Mouse (Mus musculus): Measurements from ENCODE around the gene Lpcat4. TPM values are rescaled to one million over a fixed set of nuclear protein-coding genes. Genes with fewer than 3 reads are reported as not detected.
A peak's percentile ranks its signal among the peaks of the same experiment; 100 is the strongest.

The Lpcat4 gene
- 1 to 10 TPM; 2.3 to 2.5 TPM for total RNA-seq (2021)

DNA sequence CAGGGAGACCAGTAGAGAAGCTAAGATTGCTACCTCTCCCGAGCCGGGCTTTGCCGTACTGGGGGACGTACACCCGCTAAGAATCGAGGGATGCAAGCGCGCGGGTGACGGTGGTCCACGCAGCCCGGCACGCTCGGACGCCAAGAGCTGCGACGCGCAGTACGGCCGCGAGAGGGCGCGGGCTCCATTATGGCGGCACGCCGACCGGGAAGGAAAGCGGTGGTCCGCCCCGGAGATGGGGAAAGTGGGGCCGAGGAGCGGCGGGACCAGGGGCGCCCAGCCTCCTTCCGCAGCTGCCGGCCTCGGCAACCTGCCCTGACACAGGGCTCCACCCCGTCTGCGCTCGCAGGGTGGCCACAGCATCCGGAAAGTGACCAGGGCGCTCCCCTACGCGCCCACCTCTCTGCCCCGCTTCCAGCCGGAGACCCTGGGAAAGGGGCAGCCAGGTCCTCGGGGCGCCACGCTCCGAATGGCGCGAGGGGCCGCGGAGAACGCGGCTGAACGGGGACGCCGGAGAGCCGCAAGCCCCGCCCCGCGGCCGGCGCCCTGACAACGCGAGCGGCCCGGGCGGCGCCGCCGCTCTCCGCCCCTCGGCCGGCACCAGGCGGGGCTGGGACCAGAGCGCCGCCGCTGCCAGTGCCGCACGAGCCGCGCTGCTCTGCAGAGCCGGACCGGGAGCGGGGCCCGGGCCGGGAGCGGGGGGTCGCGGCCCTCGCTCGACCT, at the start of gene Lpcat4:
Gene Lpcat4, plus strand, starts transcription at position 257 of the 723 bp plus-strand sequence.
- intact Hi-C loops (cut with DNase I) = loop anchor here (2.0 kb wide), 1 partner anchor 243 kb away; no protein-coding TSS in a partner anchor

DNA sequence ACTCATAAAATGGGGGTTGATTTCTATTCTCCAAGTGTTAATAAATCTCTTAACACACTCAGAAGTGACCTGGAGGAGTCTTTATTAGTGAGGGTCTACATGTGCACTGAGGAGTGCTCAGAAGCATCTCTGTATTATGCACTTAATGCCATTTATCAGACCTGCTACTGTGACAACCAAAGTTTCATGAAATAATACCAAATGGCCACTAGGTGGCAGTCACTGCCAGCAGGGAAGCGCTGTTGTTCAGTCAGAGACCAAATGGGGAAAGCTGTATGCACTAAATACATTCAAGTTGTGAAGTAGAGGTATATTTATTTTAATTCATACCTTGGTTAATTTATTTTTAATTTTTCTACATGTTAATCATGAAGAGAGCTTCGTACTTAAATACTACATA, 42.4 kb upstream of the Lpcat4 start:
- DNase-seq = peak; percentile 20 to 21
- intact Hi-C loops (cut with DNase I) = loop anchor here (2.0 to 5.0 kb wide), 2 partner anchors 20 to 285 kb away; partner anchors contain the start of gene Chrm5

More for the DNA sequence above, at the start of gene Lpcat4:
- peak; percentile 92 for DNase-seq

DNA sequence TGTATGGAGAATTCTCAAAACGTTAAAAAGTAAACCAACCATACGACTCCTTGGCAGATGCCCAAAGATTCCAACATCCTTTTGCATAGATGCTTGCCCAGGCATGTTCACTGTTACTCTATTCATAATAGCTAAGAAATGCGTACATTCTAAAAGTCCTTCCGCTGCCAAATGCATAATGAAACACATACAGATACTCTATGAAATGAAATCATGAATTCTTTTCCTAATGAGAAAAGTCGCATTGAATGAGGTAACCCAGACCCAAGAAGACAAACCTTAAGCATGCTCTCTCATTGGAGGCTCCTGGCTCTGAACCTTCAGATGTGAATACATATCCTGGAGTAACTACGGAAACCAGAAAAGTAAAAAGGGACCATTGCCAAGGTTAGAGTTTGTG, 36.2 kb upstream of the Lpcat4 start:
- intact Hi-C loops (cut with DNase I) = no loop called here
- DNase-seq = no peak

DNA sequence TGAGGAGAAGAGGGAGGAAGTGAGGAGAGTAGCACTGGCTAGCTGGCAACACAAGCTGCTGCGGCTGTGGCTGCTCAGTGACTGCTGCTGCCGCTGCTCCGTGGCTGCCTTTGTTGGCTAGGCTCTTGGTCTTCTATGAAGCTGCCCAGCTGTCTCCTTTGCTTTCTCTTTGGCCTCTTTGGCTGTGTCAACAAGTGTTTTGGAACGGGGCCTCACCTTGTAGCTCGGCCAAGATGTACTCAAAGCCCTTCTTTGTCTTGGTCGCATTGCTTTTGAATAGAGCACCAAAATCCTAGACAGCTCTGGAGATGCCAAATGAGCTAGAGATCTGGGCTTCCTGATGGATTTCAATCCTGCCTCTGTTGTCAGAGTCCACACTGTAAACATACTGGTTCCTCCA, 29.1 kb upstream of the Lpcat4 start:
- intact Hi-C loops (cut with DNase I) = no loop called here
- DNase-seq = peak; percentile 43 to 54

DNA sequence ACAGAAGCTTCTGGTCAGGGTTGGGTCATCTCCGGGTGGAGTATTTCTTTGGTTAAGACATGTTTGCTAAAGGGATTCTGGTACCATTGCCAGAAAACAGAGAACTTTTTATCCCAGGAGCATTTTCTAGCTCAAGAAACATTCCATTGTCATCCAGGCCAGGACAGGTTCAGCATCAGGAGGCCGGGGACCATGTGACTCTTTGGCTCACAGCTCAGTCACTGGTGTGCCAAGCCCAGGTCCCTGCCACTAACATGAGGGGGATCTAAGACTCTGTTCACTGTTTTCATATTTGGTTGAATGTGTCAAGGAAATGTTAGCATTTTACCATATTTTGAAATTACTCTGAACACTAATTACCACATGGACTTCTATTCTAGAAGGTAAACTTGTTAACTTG, 28.6 kb upstream of the Lpcat4 start:
- intact Hi-C loops (cut with DNase I) = no loop called here
- DNase-seq = no peak

DNA sequence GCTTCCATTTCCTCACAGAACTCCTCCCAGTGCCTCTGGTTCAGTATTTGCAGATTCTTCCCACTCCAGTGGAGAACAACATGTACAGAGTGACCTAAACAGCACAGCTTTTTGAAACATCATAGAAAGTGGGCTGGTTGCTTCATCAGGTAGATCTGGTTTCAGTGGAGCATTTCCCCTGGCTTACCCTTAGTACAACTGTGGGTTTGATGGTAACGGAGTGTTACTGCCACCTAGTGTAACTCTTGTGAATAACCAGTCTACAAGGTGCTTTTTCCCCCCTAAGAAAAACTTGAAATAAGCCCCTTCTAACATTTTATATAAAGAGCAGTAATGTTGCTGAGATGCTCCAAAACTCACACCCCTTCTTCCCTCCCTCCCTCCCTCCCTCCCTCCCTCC, 23.3 kb upstream of the Lpcat4 start:
- intact Hi-C loops (cut with DNase I) = loop anchor here (2.0 kb wide), 1 partner anchor 19 kb away; no protein-coding TSS in a partner anchor

DNA sequence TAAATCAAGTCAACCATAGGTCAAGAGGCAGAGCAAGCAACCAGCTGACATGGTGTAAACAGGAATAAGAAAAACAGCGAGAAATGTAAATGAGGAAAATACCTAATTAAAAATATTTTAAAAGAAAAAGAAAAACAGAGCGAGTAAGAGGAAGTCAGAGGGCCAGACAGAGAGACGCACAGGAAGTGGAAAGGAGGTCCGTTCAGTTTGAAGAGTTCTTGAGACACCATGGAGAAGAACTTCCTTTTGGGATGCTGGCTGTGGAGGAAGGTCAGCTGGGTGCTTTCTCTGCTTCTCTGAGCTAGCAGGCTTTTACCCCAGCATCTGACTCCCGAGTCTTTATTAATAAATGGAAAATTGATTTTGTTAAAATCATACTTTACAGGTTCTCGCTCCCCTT, 21.7 kb upstream of the Lpcat4 start:
- intact Hi-C loops (cut with DNase I) = loop anchor here (2.0 kb wide), 1 partner anchor 21 kb away; no protein-coding TSS in a partner anchor
- no peak for DNase-seq

More for the DNA sequence above, 23.3 kb upstream of the Lpcat4 start:
- DNase-seq = no peak

DNA sequence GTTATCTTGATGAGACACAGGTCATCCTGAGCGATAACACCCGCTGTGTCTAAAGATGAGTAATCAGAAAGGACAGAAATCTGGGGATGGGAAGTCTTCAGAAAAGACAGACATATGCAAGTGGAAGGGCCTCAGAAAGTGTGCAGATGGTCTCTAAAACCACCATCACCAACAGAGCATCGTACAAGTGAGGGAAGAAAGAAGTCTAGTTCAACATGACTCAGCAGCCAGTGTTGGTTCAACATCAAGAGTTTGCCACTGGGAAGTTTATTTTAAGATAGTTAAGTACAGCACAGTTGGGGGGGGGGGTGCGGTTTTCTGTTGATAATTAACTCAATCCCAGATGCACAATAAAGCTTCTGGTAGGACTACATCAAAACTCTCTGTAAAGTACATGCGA, 18.4 kb upstream of the Lpcat4 start:
- intact Hi-C loops (cut with DNase I) = no loop called here
- no peak for DNase-seq

DNA sequence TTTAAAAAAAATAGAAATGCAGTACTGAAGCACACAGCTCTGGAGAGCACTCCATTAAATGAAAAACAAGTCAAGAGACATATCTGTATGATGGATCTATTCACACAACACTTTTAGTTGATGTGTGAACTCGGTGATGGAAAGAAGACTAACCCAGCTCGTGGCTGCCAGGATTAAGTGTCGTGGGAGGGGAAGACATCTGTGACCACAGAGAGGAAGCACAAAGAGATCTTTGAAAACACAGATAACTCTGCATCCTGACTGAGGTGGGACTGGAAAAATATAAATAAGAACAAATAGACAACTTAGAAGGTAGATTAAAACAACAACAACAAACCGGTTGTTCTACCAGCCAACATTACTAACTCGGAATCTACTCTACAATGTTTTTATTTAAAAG, 16.7 kb upstream of the Lpcat4 start:
- no peak for DNase-seq
- intact Hi-C loops (cut with DNase I) = no loop called here

DNA sequence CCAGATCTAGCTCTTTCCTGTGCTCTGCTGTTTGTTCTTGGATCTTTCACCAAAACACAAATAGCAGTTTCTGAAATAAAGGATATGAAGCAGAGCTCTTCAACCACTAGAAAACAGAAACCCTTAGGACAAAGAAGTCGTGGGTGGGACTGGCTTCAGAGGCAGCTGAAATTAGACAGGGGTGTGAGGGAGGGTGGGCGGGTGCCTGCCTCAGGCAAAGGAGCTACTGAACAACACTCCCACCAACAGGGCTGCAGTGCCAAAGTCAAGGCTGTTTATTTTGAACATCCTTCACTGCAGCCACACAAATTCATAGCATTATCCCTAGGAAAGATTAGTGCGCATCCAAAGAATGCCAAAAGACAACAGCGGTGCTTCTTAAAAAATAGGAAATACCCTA, 14.9 kb upstream of the Lpcat4 start:
- intact Hi-C loops (cut with DNase I) = no loop called here
- no peak for DNase-seq

DNA sequence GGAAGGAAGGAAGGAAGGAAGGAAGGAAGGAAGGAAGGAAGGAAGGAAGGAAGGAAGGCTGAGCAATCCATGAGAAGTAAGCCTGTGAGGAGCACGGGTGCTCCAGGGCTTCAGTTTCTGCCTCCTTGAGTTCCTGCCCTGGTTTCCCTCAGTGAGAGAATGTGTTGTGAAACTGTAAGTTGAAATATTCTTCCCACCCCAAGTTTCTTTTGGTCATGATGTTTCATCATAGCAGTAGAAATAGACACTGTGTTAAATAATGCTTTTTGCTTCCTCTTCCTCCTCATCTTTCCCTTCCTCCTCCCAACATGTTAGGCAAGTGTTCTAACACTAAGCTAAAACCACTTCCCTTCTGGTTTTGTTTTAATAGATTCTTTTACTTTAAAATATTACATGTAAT, 6.6 kb upstream of the Lpcat4 start:
- intact Hi-C loops (cut with DNase I) = no loop called here
- no peak for DNase-seq

DNA sequence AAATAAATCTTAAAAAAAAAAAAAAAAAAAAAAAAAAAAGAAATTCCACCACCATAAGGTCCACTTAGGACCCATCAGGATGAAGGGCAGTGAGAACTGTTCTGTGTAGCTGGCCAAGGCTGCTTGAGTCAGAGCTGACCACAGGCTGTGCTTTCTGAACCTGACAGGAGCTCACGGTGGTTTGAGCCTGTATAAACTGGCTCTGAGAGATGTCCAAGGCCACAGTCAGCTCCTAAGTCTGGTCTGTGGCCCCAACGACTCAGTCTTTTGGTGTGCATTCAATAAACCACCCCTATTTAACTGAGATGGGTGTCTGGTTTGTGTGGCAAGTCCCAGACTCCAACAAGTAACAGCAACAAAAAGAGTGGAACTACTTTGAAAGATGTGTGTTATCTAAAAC, 2.6 kb upstream of the Lpcat4 start:
- intact Hi-C loops (cut with DNase I) = no loop called here
- DNase-seq = no peak

DNA sequence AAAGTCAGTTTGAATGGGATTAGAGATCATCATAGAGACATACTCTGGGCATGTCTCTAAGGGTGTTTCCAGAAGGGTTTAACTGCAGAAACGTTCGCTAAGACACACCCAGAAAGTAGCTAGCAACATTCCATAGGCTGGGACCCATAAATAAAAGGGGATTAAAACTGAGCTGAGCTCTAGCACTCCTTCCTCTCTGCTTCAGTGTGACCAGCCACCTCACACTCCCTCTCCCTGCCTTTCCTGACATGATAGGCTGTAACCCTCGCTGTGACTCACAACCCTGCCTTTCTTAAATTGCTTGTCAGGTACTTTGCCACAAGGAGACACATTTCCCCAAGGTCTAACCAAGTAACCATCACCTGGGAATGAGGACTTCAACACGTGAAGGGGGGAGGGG, 1.3 kb upstream of the Lpcat4 start:
- no peak for DNase-seq
- intact Hi-C loops (cut with DNase I) = loop anchor here (2.0 kb wide), 1 partner anchor 245 kb away; no protein-coding TSS in a partner anchor

DNA sequence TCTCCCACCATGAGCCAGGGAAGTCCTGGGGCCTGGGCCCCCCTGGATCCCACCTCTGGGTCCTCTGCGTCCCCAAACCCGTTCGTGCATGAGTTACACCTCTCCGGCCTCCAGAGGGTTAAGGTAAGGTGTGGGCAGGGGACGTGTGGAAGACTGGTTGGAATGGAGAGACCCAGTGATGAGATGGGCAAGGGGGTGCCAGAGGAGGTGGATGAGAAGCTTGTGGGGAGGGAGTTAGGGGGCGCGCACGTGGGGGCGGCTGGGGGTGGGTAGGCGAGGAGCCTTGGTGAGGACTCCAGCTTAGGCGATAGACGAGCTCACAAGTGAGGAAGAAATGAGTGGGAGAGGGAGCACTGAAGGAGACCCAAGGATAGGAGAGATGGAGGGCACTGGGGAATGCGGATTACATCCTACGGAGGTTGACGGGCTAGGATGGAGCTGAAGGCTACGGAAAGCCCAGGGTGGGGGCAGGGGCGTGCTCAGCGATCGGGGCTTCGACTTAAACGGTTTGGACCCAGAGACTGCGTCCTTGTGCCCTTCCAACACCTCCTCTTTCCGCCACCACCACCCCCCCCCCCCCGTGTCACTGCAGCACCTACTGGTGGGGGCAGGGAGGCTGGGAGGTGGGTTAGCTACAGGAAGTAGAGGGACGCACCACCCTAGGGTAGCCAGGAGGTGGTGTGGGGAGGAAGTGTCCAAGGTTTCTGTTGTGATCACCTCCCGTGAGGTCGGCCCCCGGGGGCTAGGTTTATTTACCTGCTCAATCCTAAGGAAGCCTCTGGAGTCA, 860 bp downstream of the Lpcat4 start:
- intact Hi-C loops (cut with DNase I) = loop anchor here (2.0 kb wide), 2 partner anchors 21 to 243 kb away; partner anchors contain the start of gene Nop10
- DNase-seq = peak in 1 of 2 experiments; percentile 11

DNA sequence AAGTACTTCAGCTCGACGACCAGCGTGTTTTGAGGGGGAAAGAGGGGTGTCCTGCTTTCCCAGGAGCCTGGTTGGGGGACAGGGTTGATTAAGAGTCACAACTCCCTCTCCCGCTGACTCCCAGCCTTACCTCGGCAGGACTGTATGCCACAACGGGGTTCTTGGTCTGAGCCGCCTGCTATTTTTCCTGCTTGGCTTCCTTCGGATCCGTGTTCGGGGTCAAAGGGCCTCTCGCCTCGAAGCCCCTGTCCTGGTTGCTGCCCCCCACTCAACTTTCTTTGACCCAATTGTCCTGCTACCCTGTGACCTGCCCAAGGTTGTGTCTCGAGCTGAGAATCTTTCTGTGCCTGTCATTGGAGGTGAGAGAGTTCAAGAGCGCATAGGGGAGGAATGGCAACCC, 2.5 kb downstream of the Lpcat4 start:
- no peak for DNase-seq
- intact Hi-C loops (cut with DNase I) = loop anchor here (2.0 kb wide), 1 partner anchor 19 kb away; the partner anchor contains the start of gene Nop10

DNA sequence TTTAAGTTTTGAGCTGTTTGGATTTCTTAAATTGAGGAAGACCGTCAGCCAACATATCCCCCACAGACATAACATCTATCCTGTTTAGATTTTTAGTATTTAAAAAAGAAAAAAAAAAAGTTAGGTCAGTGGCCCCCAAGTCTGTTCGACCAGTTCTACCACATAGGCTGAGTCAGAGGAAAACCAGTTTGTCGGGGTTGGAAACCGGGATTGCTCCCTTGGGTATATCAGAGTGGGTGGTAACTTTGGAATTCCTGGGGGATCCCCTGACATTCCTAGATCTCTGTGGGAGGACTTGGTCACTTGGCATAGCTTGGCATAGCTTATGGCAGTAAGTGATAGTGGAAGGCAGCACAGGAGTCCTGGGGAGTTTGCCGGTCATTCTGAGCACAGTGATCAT, 6.0 kb downstream of the Lpcat4 start:
- intact Hi-C loops (cut with DNase I) = no loop called here
- no peak for DNase-seq

DNA sequence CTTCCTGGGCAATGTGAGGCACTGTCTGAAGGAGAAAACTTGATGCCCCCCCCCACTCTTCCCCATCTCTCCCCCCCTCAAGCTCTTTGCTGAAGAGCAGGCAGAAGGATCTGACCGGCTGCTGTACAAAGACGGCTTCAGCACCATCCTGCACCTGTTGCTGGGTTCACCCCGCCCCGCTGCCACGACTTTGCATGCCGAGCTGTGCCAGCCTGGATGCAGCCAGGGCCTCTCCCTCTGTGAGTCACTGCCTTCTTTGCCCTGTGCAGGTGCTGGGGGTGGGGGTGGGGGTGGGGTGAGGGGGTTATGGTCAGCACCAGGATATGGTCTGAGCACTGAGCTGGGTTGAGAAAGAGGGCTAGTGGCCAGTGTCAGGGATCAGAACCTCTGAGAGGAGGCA, 6.9 kb downstream of the Lpcat4 start:
- no peak for DNase-seq
- intact Hi-C loops (cut with DNase I) = no loop called here

DNA sequence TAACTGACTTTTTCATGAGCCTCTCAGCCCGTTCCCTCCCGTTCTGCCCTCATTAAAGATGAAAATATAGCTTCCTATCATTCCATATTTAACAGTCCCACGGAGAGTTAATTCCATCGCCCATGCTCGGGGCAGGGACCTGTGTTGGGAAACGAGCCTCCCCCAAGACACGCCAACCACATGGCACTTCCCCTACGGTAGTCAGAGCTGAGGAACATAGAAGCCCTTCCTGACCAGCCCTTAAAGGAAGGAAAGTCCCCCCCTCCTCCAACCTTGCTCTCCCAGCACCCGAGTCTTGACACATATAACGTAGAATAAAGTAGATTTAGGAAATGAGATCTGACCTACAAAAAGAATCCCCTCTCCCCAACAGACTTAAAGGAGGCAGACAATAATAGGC, 8.1 kb downstream of the Lpcat4 start:
- DNase-seq = no peak
- intact Hi-C loops (cut with DNase I) = no loop called here

DNA sequence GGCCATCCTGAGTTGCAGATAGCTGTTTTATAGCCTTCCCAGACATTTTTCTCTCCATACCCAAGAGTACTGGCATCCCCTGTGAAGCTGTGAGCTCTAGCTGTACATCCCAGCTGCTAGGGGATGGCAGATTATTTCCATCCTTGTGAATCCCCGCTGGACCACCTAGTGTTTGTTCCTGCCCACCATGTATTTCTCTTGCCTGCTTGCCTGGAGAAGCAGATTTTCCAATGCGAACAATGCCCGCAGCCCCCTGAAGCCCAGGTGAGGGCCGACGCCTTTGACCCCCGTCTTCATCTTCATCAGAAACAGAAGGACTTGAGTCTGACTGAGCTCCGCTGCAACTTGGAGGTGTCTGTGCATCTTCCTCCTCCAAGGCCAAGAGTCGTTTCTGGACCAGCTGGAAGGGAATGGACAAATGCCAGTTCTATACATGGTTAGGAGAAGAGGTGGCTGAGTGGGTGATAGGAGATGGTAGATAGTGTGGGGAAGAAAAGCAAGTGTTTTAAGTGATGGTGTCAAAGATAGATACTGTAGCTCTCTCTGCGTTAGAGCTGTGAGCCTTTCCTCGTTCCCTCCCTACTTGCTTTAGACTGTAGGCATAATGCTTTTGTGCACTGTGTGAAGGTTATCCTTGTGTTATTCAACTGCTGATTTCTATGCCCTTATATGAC, 10.6 kb downstream of the Lpcat4 start:
- no peak for DNase-seq
- intact Hi-C loops (cut with DNase I) = no loop called here

DNA sequence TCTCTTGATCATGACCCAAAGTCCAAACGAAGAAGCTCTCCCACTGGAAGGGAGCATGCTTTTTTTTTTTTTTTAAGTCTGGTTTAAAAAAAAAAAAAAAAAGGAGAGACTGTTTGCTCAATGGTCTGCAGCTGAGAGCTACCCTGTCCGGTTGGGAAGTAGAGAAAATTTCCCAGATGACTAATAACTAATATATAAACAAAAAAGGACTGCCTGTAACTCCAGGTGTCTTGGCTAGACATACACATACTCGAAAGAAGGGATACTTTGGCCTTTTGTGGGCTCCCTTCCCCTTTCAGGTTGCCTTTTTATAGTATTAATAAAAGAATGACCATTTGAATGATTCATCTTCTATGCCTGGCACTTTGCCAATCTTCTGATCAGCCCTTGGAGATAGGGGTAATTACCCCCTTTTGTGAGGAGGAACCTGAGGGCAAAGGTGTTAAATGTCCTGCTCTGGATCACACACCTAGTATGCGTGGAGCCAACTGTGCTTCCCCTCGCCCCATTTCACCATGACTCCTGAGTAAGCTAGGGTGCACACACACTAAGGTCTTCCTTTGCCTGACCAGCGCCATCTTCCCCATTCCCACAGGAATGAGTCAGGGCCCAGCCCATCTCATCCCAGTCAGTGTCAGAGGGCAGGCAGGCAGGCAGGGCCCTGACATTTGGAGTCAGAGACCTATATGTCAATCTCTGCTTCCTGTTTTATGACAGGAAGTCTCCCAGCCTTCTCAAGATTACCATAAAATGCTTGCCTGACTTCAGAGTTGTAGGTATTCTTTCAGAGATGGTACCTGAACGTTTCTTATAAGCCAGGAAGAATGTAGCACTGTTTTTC, 15.6 kb downstream of the Lpcat4 start:
- DNase-seq = no peak
- intact Hi-C loops (cut with DNase I) = no loop called here
